Mouse (Mus musculus) ES-CJ7 (cell line): ENCODE data around the gene Pcna.
"Not testable (repeated sequence)": the region's sequence is repeated elsewhere in the genome, so short reads cannot be mapped to it uniquely, and the experiment has no call there.

Source experiments
- DNase-seq: peaks from one replicate; pipeline ENCODE4 v3.0.0; 2011; ENCODE audit warnings: low read depth, low spot score

The Pcna gene

DNA sequence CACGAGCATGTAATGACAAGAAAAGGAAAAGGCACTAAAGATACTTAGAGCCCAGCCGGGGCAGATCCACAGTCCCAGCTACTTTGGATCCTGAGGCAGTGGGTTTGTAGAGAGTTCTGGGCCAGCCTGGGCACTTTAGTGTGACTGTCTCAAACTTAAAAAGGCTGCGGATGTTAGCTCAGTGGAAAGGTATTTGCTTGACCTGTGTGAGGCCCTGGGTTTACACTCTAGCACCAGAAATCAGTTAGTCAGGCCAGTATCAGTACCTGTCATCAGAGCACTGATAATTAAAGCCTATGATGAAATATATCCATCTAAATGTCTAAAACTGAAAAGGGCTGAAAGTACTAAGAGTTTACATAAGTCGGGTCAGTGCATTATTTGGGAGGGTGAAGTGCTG lies 23.1 kb upstream of the Pcna start:
- no peak for DNase-seq

GRCm38 (mm10) chr2:132275527-132275926 lies 22.4 kb upstream of the Pcna start:
- DNase-seq: peak; percentile 50

GRCm38 (mm10) chr2:132272694-132273389 lies 19.7 kb upstream of the Pcna start:
- no peak for DNase-seq

- no peak for DNase-seq
These were observed 17.3 kb upstream of the Pcna start for GRCm38 (mm10) chr2:132270331-132270951.

DNA sequence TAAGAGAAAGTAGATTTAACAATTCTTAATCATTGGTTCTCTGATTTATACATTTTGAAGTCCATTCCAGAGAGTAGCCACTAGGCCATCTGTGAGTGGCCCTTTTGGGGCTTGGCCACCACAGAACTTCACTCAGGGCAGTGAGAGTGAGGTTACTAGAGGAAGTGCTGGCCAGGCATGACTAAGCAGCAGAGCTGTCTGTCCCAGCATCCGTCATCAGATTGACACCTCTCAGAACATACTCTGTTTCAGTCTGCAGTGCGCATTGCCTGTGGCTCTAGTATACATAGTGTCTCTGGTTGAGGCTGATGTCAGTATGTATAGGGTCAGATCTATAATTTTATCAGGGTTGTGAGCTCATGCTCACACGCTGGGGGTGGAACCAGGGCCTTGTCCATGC lies 16.1 kb upstream of the Pcna start:
- no peak for DNase-seq

GRCm38 (mm10) chr2:132266086-132266485 lies 13.0 kb upstream of the Pcna start:
- no peak for DNase-seq

DNA sequence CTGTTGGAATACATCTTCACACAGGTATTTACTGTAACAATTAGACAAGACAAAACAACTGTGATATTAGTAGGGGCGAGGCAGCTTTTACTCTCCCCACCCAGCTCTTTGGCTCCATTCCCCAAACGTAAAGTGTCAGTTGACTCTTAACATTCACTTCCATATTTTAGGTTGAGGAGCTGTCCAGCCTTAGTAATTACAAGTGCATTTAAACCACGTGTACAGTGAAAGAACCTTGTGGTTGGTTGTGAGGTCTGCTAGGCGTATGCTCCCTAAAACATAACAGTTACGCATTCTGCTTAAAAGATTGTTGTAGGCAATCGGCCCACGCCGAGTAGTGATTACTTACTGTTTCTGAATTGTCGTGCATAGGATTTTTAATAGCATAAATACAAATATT lies 12.1 kb upstream of the Pcna start:
- no peak for DNase-seq

DNA sequence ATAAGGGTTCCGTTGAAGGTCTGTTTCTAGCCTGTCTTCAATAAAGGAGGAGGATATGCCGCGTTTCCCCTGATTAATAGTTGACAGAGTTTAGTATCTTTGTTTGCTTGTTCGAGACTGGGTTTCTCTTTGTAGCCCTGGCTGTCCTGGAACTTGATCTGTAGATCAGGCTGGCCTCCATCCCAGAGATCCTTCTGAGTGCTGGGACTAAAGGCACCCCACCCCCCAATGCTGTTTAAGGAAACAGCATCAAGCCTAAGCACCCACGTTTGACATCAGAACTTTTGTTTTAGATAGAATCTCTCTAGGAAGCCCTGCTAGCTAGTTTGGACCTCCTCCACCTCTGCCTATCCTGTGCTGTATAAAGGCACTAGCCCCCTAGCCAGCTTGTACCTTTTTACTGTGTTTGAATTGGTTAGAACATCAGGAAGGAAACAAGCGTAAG lies 11.2 kb upstream of the Pcna start:
- DNase-seq: no peak

- peak; percentile 40 for DNase-seq
These were observed 10.5 kb upstream of the Pcna start for GRCm38 (mm10) chr2:132263421-132264265.

- peak; percentile 99 for DNase-seq
These were observed 9.8 kb upstream of the Pcna start, which contains the start of gene Cds2 for GRCm38 (mm10) chr2:132262879-132263398. TSS of gene Cds2 (plus strand) at chr2:132263148.

- DNase-seq: no peak
These were observed 9.1 kb upstream of the Pcna start for GRCm38 (mm10) chr2:132262175-132262574.

DNA sequence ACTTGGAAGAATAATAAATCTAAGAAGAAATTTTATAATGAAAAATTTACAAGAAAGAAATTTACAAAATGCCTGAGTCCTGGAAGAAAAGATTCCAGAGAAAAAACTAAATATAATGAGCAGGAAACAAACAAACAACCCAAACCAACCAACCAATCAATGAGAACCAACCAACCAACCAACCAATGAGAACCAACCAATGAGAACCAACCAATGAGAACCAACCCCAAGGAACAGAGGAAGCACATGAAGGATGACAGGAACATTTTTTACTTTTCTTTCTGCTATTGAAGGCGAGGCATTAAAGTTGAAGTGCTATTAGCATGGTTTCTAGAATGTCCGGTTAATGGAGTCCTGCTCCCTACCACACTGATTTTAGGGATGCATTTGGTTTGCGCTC lies 7.5 kb upstream of the Pcna start:
- no peak for DNase-seq

DNA sequence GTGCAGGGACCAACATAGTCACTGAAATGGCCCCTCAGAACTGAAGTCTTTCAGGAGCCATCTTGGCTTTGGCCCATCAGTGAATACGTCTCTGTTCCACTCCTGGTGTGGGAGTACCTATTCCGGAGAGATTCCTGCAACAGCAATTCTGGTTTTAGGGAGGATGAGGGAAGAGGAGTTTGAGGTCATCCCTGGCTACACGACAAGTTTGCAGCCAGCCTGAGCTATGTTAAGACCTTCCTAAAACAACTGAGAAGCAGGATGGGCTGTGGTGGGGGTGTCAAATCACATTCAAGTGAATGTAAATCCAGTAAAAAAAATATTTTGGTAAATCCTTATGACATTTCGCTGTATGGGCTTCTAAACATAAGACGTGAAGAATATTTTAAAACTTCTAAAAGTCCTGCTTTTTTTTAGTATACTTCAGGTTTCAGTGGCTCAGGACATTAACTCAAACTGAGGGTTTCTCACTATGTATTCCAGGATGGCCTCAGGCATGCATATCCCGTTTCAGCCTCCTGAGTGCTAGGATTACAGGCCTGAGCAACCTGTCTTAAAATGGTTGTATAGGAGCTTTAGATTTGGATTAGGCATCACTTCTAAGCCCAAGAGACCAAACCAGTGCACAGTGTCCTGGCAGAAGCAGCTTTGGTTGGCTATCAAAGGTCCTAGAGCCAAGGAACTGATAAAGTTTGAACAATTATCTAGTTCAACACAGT lies 4.4 kb upstream of the Pcna start:
- DNase-seq: peak; percentile 46

- no peak for DNase-seq
These were observed 489 bp upstream of the Pcna start for GRCm38 (mm10) chr2:132253603-132254002.

GRCm38 (mm10) chr2:132251911-132252310 lies 1.2 kb downstream of the Pcna start:
- no peak for DNase-seq

GRCm38 (mm10) chr2:132247539-132248313 lies 5.4 kb downstream of the Pcna start, which contains the start of gene Tmem230:
TSS of gene Tmem230 (minus strand) at chr2:132247807.
- DNase-seq: peak; percentile 96

DNA sequence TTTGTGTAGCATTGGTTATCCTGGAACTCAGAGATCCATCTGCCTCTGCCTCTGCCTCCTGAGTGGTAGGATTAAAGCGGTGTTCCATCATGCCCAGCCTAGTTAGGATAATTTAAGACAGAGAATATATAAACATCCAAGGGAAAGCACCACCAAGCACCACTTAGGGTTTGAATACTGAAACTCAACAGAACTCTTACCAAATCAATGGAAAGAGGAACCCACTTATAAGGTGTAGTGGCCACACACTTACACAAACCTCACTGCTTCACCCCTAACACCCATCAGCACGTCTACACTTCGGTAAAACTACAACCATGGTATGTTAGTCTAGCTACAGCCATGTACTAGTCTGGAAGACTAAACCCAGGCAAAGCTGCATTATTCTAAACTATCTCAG lies 9.7 kb downstream of the Pcna start:
- DNase-seq: no peak

DNA sequence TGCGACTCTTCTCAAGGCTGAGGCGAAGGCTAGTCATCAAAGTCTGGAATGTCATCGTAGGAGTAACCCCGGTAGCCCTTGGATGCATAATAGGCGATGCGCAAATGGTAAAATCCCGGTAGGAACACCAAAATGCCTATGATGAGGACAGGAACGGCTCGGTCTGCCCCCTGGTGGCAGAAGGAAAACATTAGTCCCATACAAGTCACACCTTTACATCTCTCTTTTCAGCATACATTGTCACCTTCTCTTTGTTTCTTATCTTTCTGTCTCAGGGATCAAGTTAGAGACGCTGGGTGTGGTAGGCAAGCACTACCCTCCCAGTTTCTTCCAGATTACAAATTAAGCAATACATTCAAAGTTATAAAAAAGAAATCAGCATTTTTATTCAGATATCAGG lies 12.7 kb downstream of the Pcna start:
- peak; percentile 43 for DNase-seq

- not testable (repeated sequence) for DNase-seq
These were observed 13.7 kb downstream of the Pcna start for GRCm38 (mm10) chr2:132239434-132239833.

DNA sequence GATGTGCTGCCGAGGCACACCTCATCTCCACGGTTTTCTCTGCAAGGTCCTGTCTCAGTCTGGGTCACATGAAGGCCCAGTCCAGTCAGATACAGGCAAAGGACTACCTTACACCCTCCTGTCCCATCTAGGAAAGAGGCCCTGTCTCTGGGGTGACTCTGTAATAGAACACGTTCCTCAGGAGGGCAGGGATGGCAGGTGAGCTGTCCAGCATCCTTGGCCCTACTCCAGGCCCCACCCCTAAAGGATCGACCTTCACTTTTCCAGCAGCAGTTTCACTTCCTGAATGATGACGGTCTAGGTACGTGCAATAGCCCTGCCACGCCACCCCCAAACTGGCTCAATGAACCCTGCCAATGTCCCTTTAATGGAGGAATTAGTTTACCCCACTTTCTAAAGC lies 17.1 kb downstream of the Pcna start:
- no peak for DNase-seq

- peak; percentile 45 for DNase-seq
These were observed 17.8 kb downstream of the Pcna start for GRCm38 (mm10) chr2:132235291-132235690.
